Mouse (Mus musculus): ENCODE results near the gene Sdhaf3. TPM values are rescaled to one million over a fixed set of nuclear protein-coding genes. Genes with fewer than 3 reads are reported as not detected.

The Sdhaf3 gene
- polyA plus RNA-seq, 1 experiment = 0.22 TPM

DNA sequence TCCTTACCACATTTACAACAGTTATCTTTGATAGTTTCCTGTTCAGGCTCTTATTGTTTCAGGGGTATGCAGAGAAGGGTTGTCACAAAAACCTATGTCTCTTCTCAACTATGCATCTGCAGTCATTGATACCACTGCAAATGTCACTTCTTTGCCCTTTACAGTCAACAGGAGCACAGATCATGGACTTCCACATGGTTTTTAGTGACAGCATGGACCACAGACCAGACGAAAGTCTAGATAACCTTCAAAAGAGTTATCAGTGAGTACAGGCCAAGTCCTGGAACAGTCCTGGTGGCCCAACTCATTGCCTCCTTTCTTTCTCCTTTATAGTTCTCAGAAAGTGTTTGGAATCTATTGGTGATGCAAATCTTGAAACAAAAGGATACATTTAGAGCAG, 86.1 kb downstream of the Sdhaf3 start:
- no peaks in the 10 kb centered on the region for H3K27me3 ChIP-seq (ENCODE audit: control insufficient read depth, insufficient read depth, low read length)
- no peak overlapping the region for H3K27ac ChIP-seq (ENCODE audit: insufficient read depth, low read length)
- 88% methylated on average over 1 of the region's 1 CpGs for WGBS
- no peaks in the 10 kb centered on the region for H3K4me1 ChIP-seq (ENCODE audit: control insufficient read depth, insufficient read depth, insufficient read length)
- DNase-seq (ENCODE audit: low read depth in 1 of 2, low spot score in 2 of 2) = no peak
- H3K4me3 ChIP-seq (ENCODE audit: extremely low read depth, insufficient read depth, insufficient read length) = no peak overlapping the region
- TF ChIP-seq POLR2A (IDR thresholded peaks at IDR 0.05; ENCODE audit: low read depth, low read length) = no peak
- peaks cover 2% of the 10 kb centered on the region; the same call in 1 of the 2 replicates for H3K36me3 ChIP-seq (ENCODE audit: control insufficient read depth, insufficient read depth, low read length)

DNA sequence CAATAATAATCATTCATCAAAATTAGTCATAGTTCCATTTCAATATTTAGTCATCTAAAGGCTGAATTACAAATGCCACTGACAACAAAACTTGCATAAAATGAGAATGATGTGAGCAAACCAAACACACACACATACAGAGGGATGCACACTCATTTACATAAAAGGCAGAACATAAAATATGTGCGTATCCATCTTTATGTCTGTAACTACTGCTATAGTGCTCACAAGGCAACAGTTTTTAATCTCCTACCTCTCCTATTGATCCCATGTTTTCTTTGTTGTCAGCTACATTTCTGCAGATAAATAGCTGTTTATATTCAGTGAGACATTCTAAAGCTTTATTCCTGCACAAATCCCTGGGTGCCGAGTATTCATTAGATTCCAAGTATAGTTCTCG, 107.0 kb downstream of the Sdhaf3 start:
- H3K36me3 ChIP-seq (ENCODE audit: control insufficient read depth, insufficient read depth, low read length) = no peaks in the 10 kb centered on the region
- no peak for DNase-seq (ENCODE audit: low read depth in 1 of 2, low spot score in 2 of 2)
- TF ChIP-seq CTCF (IDR thresholded peaks at IDR 0.05; ENCODE audit: extremely low read depth, insufficient read depth, insufficient read length, insufficient replicate concordance) (no peak), POLR2A (IDR thresholded peaks at IDR 0.05; ENCODE audit: low read depth, low read length) (no peak)
- H3K27me3 ChIP-seq (ENCODE audit: control insufficient read depth, insufficient read depth, low read length) = no peaks in the 10 kb centered on the region
- no peak overlapping the region for H3K27ac ChIP-seq (ENCODE audit: insufficient read depth, low read length)
- 95% methylated on average over 3 of the region's 3 CpGs for WGBS
- no peaks in the 10 kb centered on the region for H3K4me1 ChIP-seq (ENCODE audit: control insufficient read depth, insufficient read depth, insufficient read length)
- H3K4me3 ChIP-seq (ENCODE audit: extremely low read depth, insufficient read depth, insufficient read length) = no peak overlapping the region

DNA sequence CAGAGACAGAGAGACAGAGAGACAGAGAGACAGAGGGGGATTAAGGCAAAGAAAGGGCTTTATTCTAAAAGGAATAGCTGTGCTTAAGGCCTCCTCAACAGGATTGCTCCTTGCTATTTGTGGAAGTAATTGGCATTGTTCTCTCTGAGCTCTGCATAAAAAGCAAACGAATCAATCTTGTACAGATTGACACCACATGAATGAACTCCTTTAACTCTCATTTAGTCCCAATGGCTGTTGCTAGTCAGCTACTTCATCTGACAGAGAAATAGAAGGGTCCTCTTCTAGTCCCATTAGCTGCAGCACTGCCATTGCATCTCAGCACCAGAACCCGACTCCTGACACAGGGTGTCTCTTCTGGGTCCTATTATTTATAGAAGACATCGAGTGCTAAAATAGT, 113.0 kb downstream of the Sdhaf3 start:
- no peaks in the 10 kb centered on the region for H3K4me1 ChIP-seq (ENCODE audit: control insufficient read depth, insufficient read depth, insufficient read length)
- no peak for DNase-seq (ENCODE audit: low read depth in 1 of 2, low spot score in 2 of 2)
- H3K27me3 ChIP-seq (ENCODE audit: control insufficient read depth, insufficient read depth, low read length) = no peaks in the 10 kb centered on the region
- no peaks in the 10 kb centered on the region for H3K36me3 ChIP-seq (ENCODE audit: control insufficient read depth, insufficient read depth, low read length)
- H3K27ac ChIP-seq (ENCODE audit: insufficient read depth, low read length) = no peak overlapping the region
- TF ChIP-seq CTCF (IDR thresholded peaks at IDR 0.05; ENCODE audit: extremely low read depth, insufficient read depth, insufficient read length, insufficient replicate concordance) = no peak
- TF ChIP-seq POLR2A (IDR thresholded peaks at IDR 0.05; ENCODE audit: low read depth, low read length) = no peak
- H3K4me3 ChIP-seq (ENCODE audit: extremely low read depth, insufficient read depth, insufficient read length) = no peak overlapping the region
- 75% methylated on average over 3 of the region's 3 CpGs for WGBS

DNA sequence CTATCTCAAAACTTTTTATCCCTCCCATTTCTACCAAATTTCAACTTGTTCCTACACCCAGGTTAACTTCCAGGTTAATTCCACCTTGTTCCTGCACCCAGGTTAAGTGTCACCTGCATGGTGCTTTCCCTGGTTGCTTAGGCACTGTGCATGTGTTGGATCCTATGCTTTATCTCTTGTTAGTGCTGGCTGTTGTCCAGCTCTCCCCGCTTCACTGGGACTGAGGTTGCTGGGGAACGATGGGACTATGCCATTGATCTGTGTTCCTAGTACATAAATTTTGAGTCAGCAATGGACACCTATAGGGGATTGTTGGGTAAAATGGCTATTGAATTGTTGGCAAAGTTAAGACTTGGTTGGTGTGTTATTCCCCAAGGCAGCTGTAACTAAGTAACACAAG, 113.7 kb downstream of the Sdhaf3 start:
- Histone ChIP-seq H3K4me3 (ENCODE audit: extremely low read depth, insufficient read depth, insufficient read length) (no peak overlapping the region), H3K4me1 (ENCODE audit: control insufficient read depth, insufficient read depth, insufficient read length) (no peaks in the 10 kb centered on the region), H3K27ac (ENCODE audit: insufficient read depth, low read length) (no peak overlapping the region), H3K27me3 (ENCODE audit: control insufficient read depth, insufficient read depth, low read length) (no peaks in the 10 kb centered on the region), H3K36me3 (ENCODE audit: control insufficient read depth, insufficient read depth, low read length) (no peaks in the 10 kb centered on the region)
- 91% methylated on average over 2 of the region's 2 CpGs for WGBS
- no peak for DNase-seq (ENCODE audit: low read depth in 1 of 2, low spot score in 2 of 2)
- TF ChIP-seq CTCF (IDR thresholded peaks at IDR 0.05; ENCODE audit: extremely low read depth, insufficient read depth, insufficient read length, insufficient replicate concordance) (no peak), POLR2A (IDR thresholded peaks at IDR 0.05; ENCODE audit: low read depth, low read length) (no peak)

- no peak overlapping the region for H3K4me3 ChIP-seq (ENCODE audit: extremely low read depth, insufficient read depth, insufficient read length)
- no peak overlapping the region for H3K27ac ChIP-seq (ENCODE audit: insufficient read depth, low read length)
- 73% methylated on average over 3 of the region's 3 CpGs for WGBS
- H3K36me3 ChIP-seq (ENCODE audit: control insufficient read depth, insufficient read depth, low read length) = no peaks in the 10 kb centered on the region
- H3K27me3 ChIP-seq (ENCODE audit: control insufficient read depth, insufficient read depth, low read length) = no peaks in the 10 kb centered on the region
- TF ChIP-seq CTCF (IDR thresholded peaks at IDR 0.05; ENCODE audit: extremely low read depth, insufficient read depth, insufficient read length, insufficient replicate concordance) (no peak), POLR2A (IDR thresholded peaks at IDR 0.05; ENCODE audit: low read depth, low read length) (no peak)
- no peaks in the 10 kb centered on the region for H3K4me1 ChIP-seq (ENCODE audit: control insufficient read depth, insufficient read depth, insufficient read length)
- DNase-seq (ENCODE audit: low read depth in 1 of 2, low spot score in 2 of 2) = no peak
Observed at GRCm38 (mm10) chr6:7082054-7082453, 126.2 kb downstream of the Sdhaf3 start.

DNA sequence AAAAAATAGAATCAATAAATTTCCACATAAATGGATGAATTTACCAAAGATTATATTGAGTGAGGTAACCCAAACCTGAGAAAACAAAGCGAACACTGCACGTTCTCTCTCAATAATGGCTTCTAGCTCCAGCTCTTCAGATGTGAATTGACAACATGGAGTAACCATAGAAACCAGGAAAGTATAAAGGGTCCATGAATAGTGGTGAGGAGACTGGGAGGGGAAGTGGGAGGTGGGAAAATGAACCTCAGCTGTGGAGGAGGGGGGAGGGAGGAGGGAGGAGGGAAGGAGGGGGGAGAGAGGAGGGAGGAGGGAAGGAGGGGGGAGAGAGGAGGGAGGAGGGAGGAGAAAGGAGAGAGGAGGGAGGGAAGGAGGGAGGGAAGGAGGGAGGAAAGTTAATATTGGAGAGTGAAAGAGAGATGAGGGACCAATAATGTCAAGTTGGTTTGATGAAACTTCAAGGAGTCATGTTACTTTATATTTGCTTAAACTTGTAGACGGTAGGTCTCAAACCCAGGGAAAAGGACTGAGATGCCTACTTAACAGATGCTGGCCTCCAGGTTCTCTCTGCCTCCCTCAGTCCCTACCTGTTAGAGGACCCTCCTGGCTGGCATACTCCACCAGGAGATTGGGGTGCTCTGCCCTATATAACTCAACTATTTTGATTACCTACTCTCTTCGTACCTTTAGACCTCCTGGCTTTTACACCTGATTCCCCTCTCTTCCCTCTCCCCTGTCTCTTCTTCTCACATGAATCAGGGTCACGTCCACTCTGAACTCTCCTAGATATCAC, 126.9 kb downstream of the Sdhaf3 start:
- Histone ChIP-seq H3K4me3 (ENCODE audit: extremely low read depth, insufficient read depth, insufficient read length) (no peak overlapping the region), H3K27ac (ENCODE audit: insufficient read depth, low read length) (no peak overlapping the region), H3K27me3 (ENCODE audit: control insufficient read depth, insufficient read depth, low read length) (no peaks in the 10 kb centered on the region), H3K36me3 (ENCODE audit: control insufficient read depth, insufficient read depth, low read length) (no peaks in the 10 kb centered on the region), H3K4me1 (ENCODE audit: control insufficient read depth, insufficient read depth, insufficient read length) (no peaks in the 10 kb centered on the region)
- WGBS = 83% methylated on average over 5 of the region's 5 CpGs
- TF ChIP-seq POLR2A (IDR thresholded peaks at IDR 0.05; ENCODE audit: low read depth, low read length) (no peak), CTCF (IDR thresholded peaks at IDR 0.05; ENCODE audit: extremely low read depth, insufficient read depth, insufficient read length, insufficient replicate concordance) (no peak)
- no peak for DNase-seq (ENCODE audit: low read depth in 1 of 2, low spot score in 2 of 2)

DNA sequence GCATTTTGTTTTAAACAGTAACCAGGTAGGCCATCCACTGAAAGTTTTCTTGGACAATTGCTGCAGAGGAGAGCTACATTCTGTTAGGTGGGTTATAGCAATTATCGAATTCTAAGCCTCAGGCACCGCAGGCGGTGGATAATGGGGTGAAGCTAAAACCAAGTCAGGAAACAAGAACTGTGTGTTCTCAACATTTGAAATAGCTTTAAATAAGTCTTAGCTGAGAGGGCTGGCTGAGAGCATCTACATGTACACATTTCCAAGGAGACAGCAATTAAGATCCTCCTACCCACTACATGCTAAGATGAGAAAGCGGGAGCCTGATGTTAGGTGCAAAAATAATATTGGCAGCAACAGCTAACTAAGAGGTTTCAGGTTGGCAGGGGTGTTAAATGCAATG, 127.9 kb downstream of the Sdhaf3 start:
- DNase-seq (ENCODE audit: low read depth in 1 of 2, low spot score in 2 of 2) = no peak
- Histone ChIP-seq H3K4me1 (ENCODE audit: control insufficient read depth, insufficient read depth, insufficient read length) (no peaks in the 10 kb centered on the region), H3K27ac (ENCODE audit: insufficient read depth, low read length) (no peak overlapping the region), H3K4me3 (ENCODE audit: extremely low read depth, insufficient read depth, insufficient read length) (no peak overlapping the region), H3K36me3 (ENCODE audit: control insufficient read depth, insufficient read depth, low read length) (no peaks in the 10 kb centered on the region), H3K27me3 (ENCODE audit: control insufficient read depth, insufficient read depth, low read length) (no peaks in the 10 kb centered on the region)
- no peak for TF ChIP-seq CTCF (IDR thresholded peaks at IDR 0.05; ENCODE audit: extremely low read depth, insufficient read depth, insufficient read length, insufficient replicate concordance)
- TF ChIP-seq POLR2A (IDR thresholded peaks at IDR 0.05; ENCODE audit: low read depth, low read length) = no peak
- WGBS = 95% methylated on average over 4 of the region's 4 CpGs
